Mouse (Mus musculus) Muller cell, postnatal 12 days (primary cell): ENCODE data around the gene Mrps7.

Experiments used
- DNase-seq: peaks from one replicate; pipeline ENCODE4 v3.0.0-alpha.2; 2015; ENCODE audit errors: inconsistent ontology term

The Mrps7 gene

DNA sequence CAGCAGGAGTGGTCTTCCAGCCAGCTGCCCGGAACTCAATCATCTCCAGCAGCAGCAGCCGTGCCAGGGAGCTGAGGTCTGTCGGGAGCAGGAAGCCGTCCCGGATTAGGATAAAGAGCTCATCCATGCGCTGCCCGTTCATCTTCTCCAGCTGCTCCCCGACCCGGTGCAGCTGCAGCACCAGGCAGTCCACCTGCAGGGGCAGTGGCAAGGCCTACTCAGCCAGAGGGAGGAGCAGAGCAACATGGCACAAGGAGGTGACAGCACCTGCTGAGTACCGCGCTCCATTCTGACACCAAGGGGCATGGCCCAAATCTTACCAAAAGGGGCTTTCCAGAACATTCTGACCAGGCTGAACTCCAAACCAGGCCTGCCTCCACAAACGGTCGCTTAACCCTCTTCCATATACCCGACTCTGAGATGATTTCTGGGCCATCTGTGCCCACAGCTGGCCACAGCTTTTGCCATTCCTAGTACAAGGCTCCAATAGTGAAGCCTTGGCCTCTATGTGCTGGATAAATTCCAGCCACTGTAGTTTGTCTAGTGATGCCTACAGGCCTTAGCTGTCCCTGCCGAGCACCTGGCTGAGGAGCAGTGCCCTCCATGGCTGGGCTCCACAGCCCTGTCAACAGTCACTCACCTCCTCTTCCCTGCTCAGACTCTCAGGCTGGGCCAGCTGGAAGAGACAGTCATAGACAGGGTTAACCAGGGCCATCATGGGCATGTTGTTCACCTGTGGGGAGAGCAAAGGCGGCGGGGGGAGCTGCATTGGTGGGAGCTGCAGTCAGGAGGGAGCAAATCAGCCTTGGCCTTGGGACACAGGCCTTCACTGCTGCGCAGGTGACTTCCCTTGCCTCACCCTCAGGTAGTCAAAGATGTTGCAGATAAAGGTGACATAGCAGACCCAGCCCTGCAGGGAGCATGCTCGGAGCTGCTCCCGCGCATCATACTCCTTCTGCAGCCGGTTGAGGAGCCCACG lies 5.0 kb downstream of the Mrps7 start:
- DNase-seq, result peak; percentile 13

- DNase-seq, result no peak
Measured at GRCm38 (mm10) chr11:115609576-115609975, 5.9 kb downstream of the Mrps7 start.

- DNase-seq, result no peak
Measured at GRCm38 (mm10) chr11:115611173-115611572, 7.4 kb downstream of the Mrps7 start.

DNA sequence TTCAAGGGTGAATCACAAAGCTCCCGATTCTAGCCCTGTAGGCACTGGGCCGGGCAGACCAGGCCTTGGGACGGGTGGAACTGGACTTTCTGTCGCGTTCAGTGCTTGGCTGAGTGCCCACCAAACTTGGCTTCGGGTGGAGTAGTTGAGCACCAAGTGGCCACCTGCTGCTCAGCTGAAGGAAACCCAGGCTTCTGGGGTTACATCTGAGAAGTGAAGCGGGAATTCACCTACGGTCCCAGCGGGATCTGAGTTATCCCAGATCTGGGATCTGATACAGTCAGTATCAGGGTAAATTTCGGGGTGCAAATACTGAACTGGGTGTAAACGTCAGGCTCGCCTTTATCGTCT lies 8.3 kb downstream of the Mrps7 start:
- DNase-seq, result peak; percentile 63

DNA sequence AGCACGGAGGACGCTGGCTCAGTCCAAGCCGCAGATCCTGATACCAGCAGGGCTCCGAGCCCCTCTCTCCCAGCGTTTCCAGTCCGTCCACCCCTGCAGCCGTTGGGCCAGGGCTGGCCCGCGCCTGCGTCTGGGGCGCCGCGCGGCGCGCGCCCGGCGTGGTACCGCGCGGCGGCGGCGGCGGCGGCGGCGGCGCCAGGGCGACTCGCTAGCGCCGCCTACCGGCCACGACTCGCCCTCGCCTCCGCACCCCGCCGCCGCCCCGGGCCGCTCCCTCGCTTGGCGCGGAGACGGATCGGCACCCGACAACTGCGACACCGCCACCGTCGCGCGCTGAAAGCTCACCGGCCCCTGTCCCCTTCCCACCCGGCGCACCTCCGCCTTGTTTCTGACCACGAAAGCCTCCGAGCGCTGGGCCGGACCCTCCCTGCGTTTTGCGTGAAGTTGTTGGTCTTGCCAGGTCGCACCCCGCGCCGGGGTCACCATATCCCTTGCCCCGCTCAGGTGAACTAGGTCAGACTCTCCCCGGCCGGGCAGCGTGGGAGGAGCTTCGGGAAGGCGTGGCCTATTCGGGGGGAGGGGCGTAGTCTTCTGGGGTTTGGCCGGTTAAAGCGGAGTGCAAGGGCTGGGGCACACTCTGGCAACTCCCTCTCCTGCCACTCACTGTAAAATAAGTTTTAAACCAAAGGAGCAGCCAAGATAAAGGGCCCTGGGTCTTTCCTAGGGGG lies 8.8 kb downstream of the Mrps7 start, which contains the start of gene Mif4gd:
Mif4gd (minus strand) TSS at position 560 of the 728 bp plus-strand sequence.
- peak; percentile 94 for DNase-seq

DNA sequence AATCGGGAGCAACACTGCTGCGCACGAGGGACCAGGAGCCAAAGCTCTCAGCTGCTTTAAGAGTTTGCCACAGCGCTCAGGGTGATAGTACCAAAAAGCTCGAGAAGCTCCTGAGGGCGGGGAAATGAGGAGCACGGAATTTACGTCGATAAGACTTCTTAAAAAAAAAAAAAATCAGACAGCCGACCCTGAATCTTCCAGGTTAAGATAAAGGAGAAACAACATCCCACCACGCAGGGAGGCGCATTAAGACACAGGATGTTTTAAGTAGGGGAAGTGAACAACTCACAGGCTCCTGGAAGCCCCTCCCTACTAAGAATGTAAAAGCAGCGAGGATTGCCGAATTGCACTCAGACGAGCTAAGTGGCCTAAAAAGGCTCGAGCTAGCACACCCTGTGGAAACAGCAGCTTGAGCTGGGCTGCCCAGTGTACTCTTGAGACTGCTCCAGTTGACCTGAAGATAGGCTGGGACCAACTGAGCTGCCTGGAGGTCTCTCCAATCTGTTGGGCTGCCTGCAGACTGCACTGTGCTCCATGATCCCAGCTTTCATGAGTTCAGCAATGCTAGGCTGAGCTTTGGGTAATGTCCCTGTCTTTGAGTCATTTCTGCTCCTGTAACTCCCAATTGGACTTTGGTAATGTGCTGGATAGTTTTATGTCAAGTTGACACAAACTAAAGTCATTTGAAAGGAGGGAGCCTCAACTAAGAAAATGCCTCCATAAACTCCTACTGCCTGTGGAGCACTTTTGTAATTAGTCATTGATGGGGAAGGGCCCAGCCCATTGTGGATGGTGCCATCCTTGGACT lies 9.6 kb downstream of the Mrps7 start:
- peak; percentile 21 for DNase-seq

DNA sequence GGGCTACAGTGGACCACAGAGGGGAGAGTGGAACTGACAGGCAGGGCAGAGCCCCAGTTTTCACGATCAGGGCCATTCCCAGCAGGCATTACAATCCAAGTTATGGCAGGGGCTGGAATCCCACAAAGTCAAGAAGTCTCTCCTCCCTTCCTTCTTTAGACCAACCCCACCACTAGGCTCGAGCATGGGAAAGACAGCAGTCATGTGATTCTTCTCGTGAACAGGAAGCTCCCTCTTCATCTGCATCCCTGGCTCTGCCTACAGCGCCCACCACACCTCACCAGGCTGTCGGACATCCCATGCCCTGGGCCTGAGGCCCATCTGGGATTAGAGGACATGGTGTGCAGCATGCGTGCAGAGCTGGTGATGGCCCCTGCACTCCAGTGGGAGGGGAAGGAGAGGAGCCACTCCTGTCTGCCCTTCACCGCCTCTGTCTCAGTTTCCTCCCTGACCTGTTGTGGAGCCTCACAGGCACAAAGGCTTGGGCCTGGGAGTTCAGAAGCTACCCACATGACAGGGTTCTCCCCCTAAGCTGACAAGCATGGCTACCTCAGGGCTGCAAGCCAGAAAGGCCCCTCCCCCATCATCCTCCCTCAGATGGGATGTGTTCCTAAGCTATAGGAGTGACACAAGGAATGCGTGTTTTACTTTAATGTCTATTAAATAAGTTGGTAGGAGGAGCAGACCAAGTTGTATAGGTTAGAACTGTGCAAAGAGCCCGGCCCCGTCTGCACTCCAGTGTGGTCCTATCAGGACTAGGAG lies 10.8 kb downstream of the Mrps7 start:
- DNase-seq, result no peak

- DNase-seq, result peak; percentile 28
Measured at GRCm38 (mm10) chr11:115615108-115615825, 11.5 kb downstream of the Mrps7 start.

DNA sequence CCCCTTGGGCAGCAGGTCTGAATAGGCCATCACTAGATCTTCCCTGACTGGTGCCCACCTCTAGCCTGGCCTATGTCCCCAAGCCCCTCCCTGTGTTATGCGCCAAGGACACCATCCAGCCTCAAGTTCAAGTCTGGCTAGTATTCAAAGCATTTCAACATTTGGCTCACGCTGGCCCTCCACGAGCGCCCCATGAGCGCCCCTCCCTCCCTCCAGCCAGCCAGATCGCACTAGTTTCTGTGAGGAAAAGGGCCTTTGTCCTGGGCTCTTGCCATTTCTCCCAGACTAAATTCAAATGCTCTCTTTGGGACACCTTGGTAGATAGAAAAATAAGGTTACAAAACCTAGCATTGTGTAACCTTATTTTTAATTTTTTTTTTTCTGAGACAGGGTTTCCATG lies 12.2 kb downstream of the Mrps7 start:
- no peak for DNase-seq

- DNase-seq, result no peak
Measured at GRCm38 (mm10) chr11:115616371-115616770, 12.6 kb downstream of the Mrps7 start.

DNA sequence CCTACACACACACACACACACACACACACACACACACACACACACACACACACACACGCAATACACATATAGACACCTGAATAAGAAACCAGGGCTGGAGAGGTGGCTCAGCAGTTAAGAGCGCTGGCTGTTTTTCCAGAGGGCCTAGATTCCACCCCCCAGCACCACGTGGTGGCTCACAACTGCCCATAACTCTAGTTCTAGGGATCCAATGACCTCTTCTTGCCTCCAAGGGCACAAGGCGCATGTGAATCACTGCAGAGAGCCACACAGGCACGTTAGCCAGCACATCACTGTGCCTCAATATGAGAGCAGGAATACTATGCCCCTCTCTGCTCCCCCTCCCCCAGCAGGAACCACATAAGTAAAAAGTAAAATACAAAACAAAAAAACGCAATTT lies 13.2 kb downstream of the Mrps7 start:
- no peak for DNase-seq

DNA sequence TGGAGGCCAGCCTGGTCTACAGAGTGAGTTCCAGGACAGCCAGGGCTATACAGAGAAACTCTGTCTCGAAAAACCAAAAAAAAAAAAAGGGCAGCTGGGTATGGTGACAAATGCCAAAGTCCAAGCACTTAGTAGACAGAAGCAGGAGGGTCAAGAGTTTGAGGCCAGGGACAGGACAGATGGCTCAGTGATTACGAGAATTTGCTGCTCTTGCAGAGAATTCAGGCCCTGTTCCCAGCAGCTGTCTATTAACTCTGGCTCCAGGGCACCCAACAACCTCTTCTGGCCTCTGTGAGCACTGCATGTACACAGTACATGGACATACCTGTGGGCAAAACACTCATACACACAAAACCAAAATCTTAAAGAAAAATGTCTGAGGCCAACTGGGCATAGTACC lies 14.3 kb downstream of the Mrps7 start:
- no peak for DNase-seq

DNA sequence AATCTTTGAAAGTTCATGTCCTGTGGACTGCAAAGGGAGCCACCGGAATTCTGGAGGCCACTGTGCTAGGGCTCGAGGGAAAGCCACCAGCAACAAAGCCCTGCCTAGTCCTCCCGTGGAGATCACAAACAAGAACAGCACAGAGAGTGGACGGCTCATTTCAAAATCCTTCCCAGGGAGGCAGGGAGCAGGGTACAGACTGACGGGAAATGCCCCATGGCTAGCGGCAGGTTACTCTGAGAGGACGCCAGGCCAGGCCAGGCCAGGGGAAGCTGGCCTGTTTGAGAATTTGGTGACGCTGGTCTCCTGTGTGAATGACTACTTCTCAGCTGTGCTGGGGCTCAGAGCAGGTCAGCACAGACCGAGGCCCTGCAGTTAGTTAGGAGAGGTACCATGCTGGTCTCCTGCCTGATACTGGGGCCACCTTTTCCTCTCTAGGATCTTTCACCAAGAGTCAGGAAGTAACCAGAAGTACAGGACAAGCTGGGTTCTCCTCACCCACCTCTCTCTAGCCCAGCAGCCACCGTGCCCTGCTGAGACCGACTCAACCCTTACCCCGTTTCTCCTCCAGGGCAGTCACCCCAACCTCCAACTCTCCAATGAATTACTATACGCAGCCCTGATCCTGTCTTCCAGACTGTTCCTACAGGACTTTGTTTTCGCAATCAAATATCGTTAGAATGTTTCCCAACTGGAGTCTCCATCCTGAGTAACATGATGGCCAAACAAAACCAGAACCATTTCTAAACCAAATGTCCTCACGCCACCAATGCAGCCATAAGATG lies 15.2 kb downstream of the Mrps7 start:
- no peak for DNase-seq

DNA sequence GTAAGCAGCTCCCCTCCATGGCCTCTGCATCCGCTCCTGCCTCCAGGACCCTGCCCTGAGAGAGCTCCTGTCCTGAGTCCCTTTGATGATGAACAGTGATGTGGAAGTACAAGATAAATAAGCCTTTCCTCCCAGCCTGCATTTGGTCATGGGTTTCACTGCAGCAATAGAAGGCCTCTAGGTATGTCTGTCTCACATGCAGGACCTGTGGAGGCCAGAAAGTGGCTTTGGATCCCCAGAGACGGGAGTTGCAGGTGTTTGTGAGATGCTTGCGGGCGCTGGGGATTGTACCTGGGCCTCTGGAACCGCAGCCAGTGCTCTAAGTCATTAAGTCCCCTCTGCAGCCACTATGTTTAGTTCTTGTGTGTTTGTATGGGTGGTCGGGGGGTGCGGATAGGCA lies 16.2 kb downstream of the Mrps7 start:
- DNase-seq, result no peak

GRCm38 (mm10) chr11:115623487-115624070 lies 19.9 kb downstream of the Mrps7 start:
- DNase-seq, result no peak

DNA sequence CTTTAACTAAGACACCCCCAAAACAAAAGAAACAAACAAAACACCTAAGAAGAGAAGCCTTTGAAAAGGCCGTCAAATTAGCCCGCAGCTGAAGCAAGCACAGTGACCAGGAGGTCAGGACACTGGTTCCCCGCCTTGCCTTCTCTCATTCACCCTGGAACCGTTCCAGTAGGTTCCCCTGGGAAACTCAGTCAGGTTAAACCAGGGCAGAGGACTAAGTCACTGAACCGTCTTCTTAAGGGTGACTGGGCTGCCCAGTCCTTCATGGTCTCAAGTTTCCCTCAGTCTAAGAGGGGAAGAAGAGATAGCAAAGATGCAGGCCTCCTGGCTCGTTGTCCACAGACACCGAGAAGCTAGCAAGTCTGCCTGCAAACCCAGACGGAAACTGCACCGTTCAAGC lies 22.2 kb downstream of the Mrps7 start:
- DNase-seq, result no peak

DNA sequence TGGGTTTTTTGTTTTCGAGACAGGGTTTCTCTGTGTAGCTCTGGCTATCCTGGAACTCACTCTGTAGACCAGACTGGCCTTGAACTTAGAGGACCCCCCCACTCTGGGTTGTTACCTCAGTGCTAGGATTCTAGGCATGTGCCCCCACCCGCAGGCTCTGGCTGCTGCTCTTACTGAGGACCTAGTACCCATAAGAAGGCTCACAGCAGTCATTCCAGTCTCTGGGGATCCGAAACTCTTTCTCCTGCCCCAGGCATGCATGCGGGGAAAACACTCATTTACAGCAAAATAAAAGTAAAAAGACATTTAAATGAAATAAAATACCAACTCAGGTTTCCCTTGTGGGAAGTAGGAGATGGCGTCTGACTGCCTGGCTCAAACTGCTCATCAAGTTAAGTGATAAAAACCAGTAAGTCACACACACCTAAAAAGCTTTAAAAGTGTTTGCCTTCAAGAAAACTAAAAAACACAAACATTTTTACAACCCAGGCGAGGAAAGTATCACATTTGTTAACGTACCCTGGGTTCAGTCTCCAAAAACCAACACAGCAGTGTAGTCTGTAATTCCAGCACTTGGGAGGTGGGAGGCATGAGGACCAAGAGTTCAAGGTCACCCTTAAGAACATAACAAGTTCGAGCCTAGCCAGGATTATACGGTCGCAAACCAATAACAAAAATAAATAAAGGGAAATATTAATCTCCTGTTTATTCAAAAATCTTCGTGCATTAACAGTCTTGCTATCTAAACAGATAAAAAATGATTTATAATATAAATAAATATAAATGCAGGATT lies 23.3 kb downstream of the Mrps7 start:
- DNase-seq, result no peak

DNA sequence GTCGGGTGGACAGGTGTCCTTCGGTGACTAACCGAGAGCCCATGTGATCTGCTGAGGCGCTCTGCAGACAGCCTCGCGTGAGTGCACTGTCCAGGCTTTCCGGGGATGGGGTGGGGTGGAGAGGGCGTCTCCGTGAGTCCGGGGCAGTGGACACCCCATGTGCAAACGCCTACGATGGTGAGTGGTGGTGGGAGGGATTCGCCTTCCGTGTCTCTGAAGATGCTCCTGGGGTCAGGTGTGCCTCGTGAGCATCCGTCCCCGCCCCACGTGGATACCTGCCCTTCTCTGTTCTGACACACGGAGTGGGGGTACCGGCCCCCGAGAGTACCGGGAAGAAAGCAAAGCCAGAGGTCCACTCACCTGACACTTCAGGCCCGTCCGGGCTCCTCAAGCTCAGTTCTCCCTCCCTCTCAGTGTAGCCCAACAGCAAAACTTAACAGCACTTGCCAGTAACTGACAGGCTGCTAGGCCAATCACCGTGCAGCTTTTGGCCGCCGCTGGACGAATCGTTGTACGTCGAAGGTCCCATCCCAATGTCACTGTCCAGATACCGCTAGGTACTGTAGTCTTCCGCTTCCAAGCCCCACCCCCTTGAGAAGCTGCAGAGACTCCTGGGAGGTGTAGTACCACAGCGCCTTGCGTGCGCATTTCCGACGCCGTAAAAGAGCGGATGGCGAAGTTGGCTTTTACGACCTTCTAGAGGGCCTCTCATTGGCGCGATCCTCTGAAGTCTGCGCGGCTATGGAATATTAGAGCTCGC lies 24.2 kb downstream of the Mrps7 start, which contains the start of gene Slc25a19:
Slc25a19 (minus strand) TSS at position 591 of the 760 bp plus-strand sequence.
- peak; percentile 99 for DNase-seq
